Mouse (Mus musculus) G1E (cell line): ENCODE measurements at regions not wholly inside any gene's neighbourhood (a gene's known extent, or its start where the extent isn't known, plus 50 kb on each side); places are given as distances from the start of the nearest gene placed in this dataset.

ENCODE experiments used
- CTCF ChIP-seq: IDR thresholded peaks from 2 replicates; pipeline ENCODE4 v1.5.1; 2012; ENCODE audit warnings: low read depth, low read length, inconsistent platforms, mixed read lengths
- GATA1 ChIP-seq: IDR thresholded peaks from 2 replicates; pipeline ENCODE4 v1.6.1; 2012; ENCODE audit warnings: borderline replicate concordance, low read length, inconsistent platforms, mixed read lengths
- POLR2AphosphoS5 ChIP-seq: IDR thresholded peaks from 2 replicates; pipeline ENCODE4 v1.6.1; 2012; ENCODE audit warnings: low read depth, low read length, inconsistent platforms; ENCODE audit not compliant: insufficient replicate concordance
- TAL1 ChIP-seq: conservative IDR thresholded peaks from 2 replicates; pipeline ENCODE4 v1.6.1; 2012; ENCODE audit warnings: low read depth, low read length, inconsistent platforms, mixed read lengths

GRCm38 (mm10) chr3:39776278-39777039 is 754.6 kb upstream of the Intu start:
- TF ChIP-seq CTCF (no peak), POLR2AphosphoS5 (no peak), GATA1 (no peak), TAL1 (no peak)
